Mouse (Mus musculus): Measurements from ENCODE around the gene Rbms1.

DNA sequence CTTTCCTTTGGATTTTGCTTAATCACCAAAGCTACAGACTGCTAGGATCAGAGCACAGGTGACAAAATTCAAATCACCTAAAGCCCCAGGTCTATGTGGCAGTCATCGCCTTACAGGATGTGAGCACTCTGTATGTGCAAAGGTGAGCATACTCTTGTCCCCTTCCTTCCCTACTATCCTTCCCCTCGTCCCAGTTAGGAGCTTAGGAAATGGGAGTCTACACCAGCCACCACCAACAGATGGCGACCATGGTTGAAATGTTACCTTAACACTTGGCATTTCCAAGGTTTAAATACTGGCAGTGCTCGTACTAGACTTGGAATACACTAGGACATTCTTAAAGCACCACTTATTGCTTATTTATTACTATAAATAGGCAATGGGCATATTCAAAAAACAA lies 160.8 kb downstream of the Rbms1 start:
- no peak for TF ChIP-seq CTCF (IDR thresholded peaks at IDR 0.05; ENCODE audit: control insufficient read depth, insufficient read depth, insufficient read length)
- no peak for TF ChIP-seq MYOD1 (IDR thresholded peaks at IDR 0.05; ENCODE audit: control insufficient read depth, insufficient read length, low read depth)
- no peak for TF ChIP-seq FOSL1 (IDR thresholded peaks at IDR 0.05; ENCODE audit: insufficient read depth, low read length, poor library complexity, severe bottlenecking)
- TF ChIP-seq MAX (IDR thresholded peaks at IDR 0.05) = no peak

Data from C2C12 (cell line).